In the genomic region with DNA sequence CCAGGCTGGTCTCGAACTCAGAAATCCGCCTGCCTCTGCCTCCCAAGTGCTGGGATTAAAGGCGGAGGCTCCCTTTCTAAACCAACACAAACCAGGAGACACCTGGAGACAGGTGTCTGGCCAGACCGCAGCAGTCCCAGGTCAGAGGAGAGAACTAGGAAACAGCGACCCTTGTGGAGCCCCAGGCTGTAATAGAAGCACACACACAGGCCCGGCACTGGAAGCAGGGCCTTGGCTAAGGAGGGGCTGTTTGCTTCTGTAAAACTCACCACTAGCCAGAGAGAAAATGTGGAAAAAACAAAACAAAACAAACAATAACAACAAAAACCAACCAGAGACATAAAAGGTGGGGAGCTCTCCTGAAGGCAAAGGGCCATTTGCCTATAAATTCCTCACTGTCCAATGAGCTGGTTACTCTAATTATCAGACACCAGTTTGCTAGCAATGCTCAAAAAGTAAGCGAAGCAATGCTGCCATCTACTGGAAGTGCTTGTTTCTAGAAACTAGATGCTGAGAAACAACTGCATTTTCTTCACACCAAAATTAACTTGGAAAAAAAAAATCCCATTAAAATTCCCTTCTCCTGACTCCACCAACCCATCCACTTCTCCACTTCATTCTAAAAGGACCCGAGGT, we compare ENCODE assay signal across 9 mouse cellular contexts.
DNase-seq lines count a peak whose midpoint lies in the region; ATAC-seq lines count a peak whose summit lies in the region.
"Had no signal": no experiment of that assay in that cellular context is flagged by ENCODE, and none has a peak within 500 bp of the region (broad histone marks: within the 10 kb centered on the region; RNA-seq: fewer than 3 reads in every experiment).

No protein-coding gene starts in this region.

- H3K9ac ChIP-seq in heart, embryonic 11.5 days (ENCODE audit: low read depth, low read length), result no peak overlapping the region
- H3K9ac ChIP-seq: limb, embryonic 15.5 days had no signal

- no peak overlapping the region for H3K27ac ChIP-seq in heart, embryonic 11.5 days (ENCODE audit: low read depth, low read length)
- H3K27ac ChIP-seq: limb, embryonic 15.5 days had no signal

- H3K36me3 ChIP-seq in heart, embryonic 11.5 days (ENCODE audit: control insufficient read depth, insufficient read depth, low read length), result no peaks in the 10 kb centered on the region
- H3K36me3 ChIP-seq: limb, embryonic 15.5 days had no signal

- peak; percentile 60 to 82 for DNase-seq in heart, adult 18-20 months
- peak; percentile 83 for DNase-seq in R1 (ENCODE audit: low read depth, low spot score)
- peak; percentile 47 to 80 for DNase-seq in heart, postnatal 14 days
- peak; percentile 52 for DNase-seq in large intestine, adult 2 months (ENCODE audit: low read depth, low spot score)
- peak; percentile 79 for DNase-seq in lung, postnatal 10 days
- peak; percentile 78 to 85 for DNase-seq in right cerebral cortex, adult 2 months (ENCODE audit: low spot score in 2 of 2)

- no peak overlapping the region for H3K4me3 ChIP-seq in heart, embryonic 11.5 days (ENCODE audit: low read depth, low read length)
- H3K4me3 ChIP-seq: limb, embryonic 15.5 days had no signal

- H3K4me1 ChIP-seq in heart, embryonic 11.5 days (ENCODE audit: control insufficient read depth, insufficient read depth, low read length), result no peaks in the 10 kb centered on the region
- H3K4me1 ChIP-seq: limb, embryonic 15.5 days had no signal

- ATAC-seq in heart, embryonic 11.5 days (replicated peaks; ENCODE audit: insufficient number of reproducible peaks, low FRiP score, low TSS enrichment), result no peak
- ATAC-seq in common myeloid progenitor, adult 5-6 weeks (replicated peaks; ENCODE audit: low read depth, poor library complexity, severe bottlenecking), result peak; percentile 77

- WGBS in heart, embryonic 11.5 days (ENCODE audit: insufficient replicate concordance), result 55% methylated on average over 8 of the region's 8 CpGs
- WGBS in large intestine, adult 2 months, result 50% methylated on average over 8 of the region's 8 CpGs

- intact Hi-C loops in heart, postnatal 14 days (cut with DNase I), result loop anchor here (1.0 to 5.0 kb wide), 4 partner anchors 155 to 388 kb away; a partner anchor contains a TSS

- no peak overlapping the region for H3K4me2 ChIP-seq in heart, embryonic 11.5 days
- H3K4me2 ChIP-seq: limb, embryonic 15.5 days had no signal

- H3K27me3 ChIP-seq in heart, embryonic 11.5 days (ENCODE audit: control insufficient read depth, insufficient read depth, low read length), result no peaks in the 10 kb centered on the region
- H3K27me3 ChIP-seq: limb, embryonic 15.5 days had no signal

- no peaks in the 10 kb centered on the region for H3K9me3 ChIP-seq in heart, embryonic 11.5 days (replicated peaks; ENCODE audit: control insufficient read depth, low read length)
- H3K9me3 ChIP-seq: limb, embryonic 15.5 days had no signal
